Mouse (Mus musculus): ENCODE results near the gene Sprtn.

GRCm38 (mm10) chr8:124878141-124878540 lies 19.5 kb upstream of the Sprtn start:
- TF ChIP-seq CTCF (IDR thresholded peaks at IDR 0.05; ENCODE audit: extremely low read depth, insufficient read length, insufficient replicate concordance, low read depth, low read length), result no peak
- TF ChIP-seq POLR2A (IDR thresholded peaks at IDR 0.05; ENCODE audit: low read depth, low read length), result no peak
